Mouse (Mus musculus) embryonic facial prominence, embryonic 15.5 days (tissue): ENCODE results near the gene Ston1. TPM values are rescaled to one million over a fixed set of nuclear protein-coding genes. Genes with fewer than 3 reads are reported as not detected.

ENCODE experiments used
- ATAC-seq: fragments of 200-750 bp; cut with Nextera tagmentation; 2 replicates; pipeline ENCODE4 v1.8.0; 2017; ENCODE audit warnings: low read depth, moderate TSS enrichment; ENCODE audit not compliant: insufficient number of reproducible peaks, low FRiP score, low TSS enrichment
- H3K27ac ChIP-seq: fragments of 300-500 bp; sonication (generic); replicated peaks from 2 replicates; pipeline ENCODE4 v1.5.1; 2015; ENCODE audit warnings: mild to moderate bottlenecking, inconsistent platforms
- H3K27me3 ChIP-seq: fragments of 300-500 bp; sonication (generic); 2 replicates; pipeline ENCODE4 v1.6.1; 2015; ENCODE audit warnings: inconsistent platforms
- H3K36me3 ChIP-seq: fragments of 300-500 bp; sonication (generic); 2 replicates; pipeline ENCODE4 v1.6.1; 2015; ENCODE audit warnings: mild to moderate bottlenecking, inconsistent platforms
- H3K4me1 ChIP-seq: fragments of 300-500 bp; sonication (generic); 2 replicates; pipeline ENCODE4 v1.6.1; 2015; ENCODE audit warnings: inconsistent platforms
- H3K4me2 ChIP-seq: fragments of 300-500 bp; sonication (generic); replicated peaks from 2 replicates; pipeline ENCODE4 v1.6.1; 2015; ENCODE audit warnings: mild to moderate bottlenecking, inconsistent platforms
- H3K4me3 ChIP-seq: fragments of 300-500 bp; sonication (generic); replicated peaks from 2 replicates; pipeline ENCODE4 v1.5.1; 2015; ENCODE audit warnings: mild to moderate bottlenecking, inconsistent platforms
- H3K9ac ChIP-seq: fragments of 300-500 bp; sonication (generic); 2 replicates; pipeline ENCODE4 v1.6.1; 2015; ENCODE audit warnings: inconsistent platforms
- H3K9me3 ChIP-seq: fragments of 300-500 bp; sonication (generic); replicated peaks from 2 replicates; pipeline ENCODE4 v1.6.1; 2016; ENCODE audit warnings: inconsistent platforms
- WGBS: fragments of 180-500 bp; shearing (Covaris S2); methylation state at CpG from one replicate; pipeline ENCODE4 v1.1.7; 2015; 5-methylcytosine and 5-hydroxymethylcytosine counted together
- polyA plus RNA-seq: library from polyadenylated mRNA; unstranded; fragments of >200 nt; fragmentation: Nextera tagmentation; extraction: Ambion mirVana; gene quantifications from 2 replicates; pipeline ENCODE4 v1.2.1, GENCODE M21; 2015

Gene Ston1
- polyA plus RNA-seq, 1 experiment from 2014 or later, result 5.9 TPM

DNA sequence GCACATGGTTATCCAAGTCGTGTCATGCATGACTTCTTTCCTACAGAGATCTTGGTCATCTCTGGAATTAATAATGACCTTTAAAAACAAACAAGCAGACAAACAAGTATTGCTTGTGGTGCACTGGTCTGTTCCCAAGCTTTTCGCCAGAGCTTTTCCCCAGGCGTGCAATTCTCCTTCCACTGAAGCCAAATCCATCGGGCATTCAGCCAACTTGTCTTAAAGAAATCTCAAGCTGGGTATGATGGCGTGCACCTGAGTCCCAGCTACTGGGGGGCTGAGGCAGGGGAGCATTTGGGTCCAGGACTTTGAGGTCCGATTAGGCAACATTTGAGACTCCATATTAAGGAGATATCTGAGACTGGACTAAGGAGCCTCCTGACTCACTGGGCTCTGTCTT, 7.2 kb upstream of the Ston1 start:
- WGBS, result 67% methylated on average over 6 of the region's 6 CpGs
- H3K36me3 ChIP-seq, result peaks cover 29% of the 10 kb centered on the region
- H3K4me2 ChIP-seq, result no peak overlapping the region
- no peak overlapping the region for H3K4me3 ChIP-seq
- no peak for ATAC-seq
- H3K9ac ChIP-seq, result no peak overlapping the region
- no peaks in the 10 kb centered on the region for H3K9me3 ChIP-seq
- H3K27ac ChIP-seq, result no peak overlapping the region
- no peaks in the 10 kb centered on the region for H3K27me3 ChIP-seq
- H3K4me1 ChIP-seq, result no peaks in the 10 kb centered on the region

DNA sequence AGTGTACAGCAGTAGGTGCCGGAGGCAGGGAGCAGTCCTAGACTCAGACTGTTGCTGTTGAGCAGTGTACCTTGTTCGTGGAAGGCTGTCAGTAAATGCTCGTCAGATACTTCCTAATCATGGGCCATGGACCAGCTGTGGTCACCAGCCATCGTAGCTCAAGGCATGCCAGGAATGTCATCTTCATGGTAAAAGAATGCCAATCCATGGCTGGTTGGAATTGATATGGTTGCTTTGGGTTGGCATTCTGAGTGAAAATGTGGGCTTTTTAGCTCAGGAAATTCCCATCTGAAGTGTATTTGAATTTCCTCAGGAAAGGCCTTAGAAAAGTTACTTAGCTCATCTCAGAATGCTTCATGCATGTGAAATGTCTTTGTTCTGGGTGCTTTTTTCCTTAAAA, 2.4 kb upstream of the Ston1 start:
- Histone ChIP-seq H3K4me2 (no peak overlapping the region), H3K4me1 (peaks cover 22% of the 10 kb centered on the region), H3K27ac (no peak overlapping the region), H3K9ac (no peak overlapping the region), H3K4me3 (no peak overlapping the region), H3K36me3 (no peaks in the 10 kb centered on the region), H3K9me3 (no peaks in the 10 kb centered on the region), H3K27me3 (no peaks in the 10 kb centered on the region)
- ATAC-seq, result no peak
- 69% methylated on average over 4 of the region's 4 CpGs for WGBS

DNA sequence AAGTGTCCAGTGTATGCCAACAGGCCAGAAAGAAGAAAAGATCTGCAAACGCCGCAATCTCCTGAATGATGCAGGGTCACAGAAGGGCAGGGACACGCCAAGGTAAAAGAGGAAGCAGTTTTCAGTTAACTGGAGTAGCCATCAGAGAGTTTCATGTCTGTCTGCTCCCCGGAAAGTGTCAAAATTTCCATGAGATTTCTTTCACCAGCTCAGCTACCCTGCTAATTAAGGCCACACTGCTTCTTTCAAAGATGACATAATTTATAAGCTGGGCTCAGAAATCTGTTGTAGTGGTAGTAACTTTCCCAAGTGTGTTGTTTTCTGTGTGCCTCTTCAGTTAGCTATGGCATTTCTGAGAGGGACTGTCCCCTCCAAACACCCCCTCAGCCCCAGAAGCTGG, 1.4 kb upstream of the Ston1 start:
- ATAC-seq, result no peak
- H3K4me1 ChIP-seq, result peaks cover 29% of the 10 kb centered on the region
- H3K4me2 ChIP-seq, result no peak overlapping the region
- H3K9me3 ChIP-seq, result no peaks in the 10 kb centered on the region
- H3K27me3 ChIP-seq, result no peaks in the 10 kb centered on the region
- H3K9ac ChIP-seq, result no peak overlapping the region
- 75% methylated on average over 4 of the region's 4 CpGs for WGBS
- H3K36me3 ChIP-seq, result no peaks in the 10 kb centered on the region
- H3K4me3 ChIP-seq, result no peak overlapping the region
- H3K27ac ChIP-seq, result no peak overlapping the region

DNA sequence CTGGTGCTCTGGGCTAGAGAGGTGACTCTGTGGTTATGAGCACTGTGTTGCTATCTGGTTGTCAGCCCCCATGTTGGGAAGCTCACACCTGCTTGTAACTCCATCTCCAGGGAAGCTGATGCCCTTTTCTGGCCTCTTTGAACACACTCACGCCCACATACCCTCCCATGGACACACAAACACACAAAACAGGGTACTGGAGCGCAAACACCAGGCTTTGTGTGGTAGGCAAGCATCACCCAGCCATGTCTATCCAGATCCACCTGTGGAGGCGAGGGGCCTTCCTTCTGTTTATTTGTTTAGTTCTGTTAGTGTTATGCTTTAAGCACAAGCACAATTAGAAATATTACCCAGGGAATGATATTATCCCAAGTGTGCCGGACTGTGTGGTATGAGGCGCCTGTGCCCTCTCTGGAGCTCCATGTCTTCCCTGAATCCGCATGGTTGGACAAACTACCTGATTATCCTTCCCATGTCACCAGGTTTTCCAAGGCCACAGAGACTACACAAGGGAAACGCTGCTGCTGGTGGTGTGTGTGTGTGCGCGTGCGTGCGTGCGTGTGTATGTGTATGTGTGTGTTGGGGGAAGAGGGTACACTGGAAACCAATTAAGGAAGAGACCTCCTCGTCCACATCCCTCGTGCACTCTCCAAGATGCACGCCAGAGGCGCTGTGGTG, 801 bp upstream of the Ston1 start:
- WGBS, result 29% methylated on average over 16 of the region's 16 CpGs
- H3K27me3 ChIP-seq, result no peaks in the 10 kb centered on the region

DNA sequence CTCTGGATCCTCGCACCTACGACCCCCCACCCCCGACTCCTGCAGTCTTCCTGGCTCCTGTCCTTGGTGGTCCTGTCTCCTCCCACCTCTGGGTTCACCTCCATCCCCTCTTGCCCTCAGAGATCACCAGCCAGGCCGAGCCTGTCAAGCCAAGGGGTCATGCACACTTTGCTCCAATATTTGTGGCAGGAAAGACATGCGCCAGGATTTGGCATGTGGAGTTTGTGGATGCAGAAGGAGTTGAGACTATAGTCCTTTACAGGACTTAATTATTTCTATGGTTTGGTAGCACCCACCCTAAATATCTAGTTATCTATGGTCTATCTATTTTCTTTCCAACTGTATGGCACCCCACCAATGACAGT, 554 bp downstream of the Ston1 start:
- under 1% methylated on average over 5 of the region's 5 CpGs for WGBS
- H3K4me3 ChIP-seq, result peak overlapping the region; percentile 58
- ATAC-seq, result no peak

More for the DNA sequence above, 801 bp upstream of the Ston1 start:
- Histone ChIP-seq H3K4me3 (peak overlapping the region; percentile 58), H3K9me3 (no peaks in the 10 kb centered on the region), H3K36me3 (no peaks in the 10 kb centered on the region), H3K27ac (peak overlapping the region; percentile 92), H3K4me1 (peaks cover 32% of the 10 kb centered on the region), H3K9ac (no peak overlapping the region), H3K4me2 (peak overlapping the region; percentile 80)
- ATAC-seq, result no peak

DNA sequence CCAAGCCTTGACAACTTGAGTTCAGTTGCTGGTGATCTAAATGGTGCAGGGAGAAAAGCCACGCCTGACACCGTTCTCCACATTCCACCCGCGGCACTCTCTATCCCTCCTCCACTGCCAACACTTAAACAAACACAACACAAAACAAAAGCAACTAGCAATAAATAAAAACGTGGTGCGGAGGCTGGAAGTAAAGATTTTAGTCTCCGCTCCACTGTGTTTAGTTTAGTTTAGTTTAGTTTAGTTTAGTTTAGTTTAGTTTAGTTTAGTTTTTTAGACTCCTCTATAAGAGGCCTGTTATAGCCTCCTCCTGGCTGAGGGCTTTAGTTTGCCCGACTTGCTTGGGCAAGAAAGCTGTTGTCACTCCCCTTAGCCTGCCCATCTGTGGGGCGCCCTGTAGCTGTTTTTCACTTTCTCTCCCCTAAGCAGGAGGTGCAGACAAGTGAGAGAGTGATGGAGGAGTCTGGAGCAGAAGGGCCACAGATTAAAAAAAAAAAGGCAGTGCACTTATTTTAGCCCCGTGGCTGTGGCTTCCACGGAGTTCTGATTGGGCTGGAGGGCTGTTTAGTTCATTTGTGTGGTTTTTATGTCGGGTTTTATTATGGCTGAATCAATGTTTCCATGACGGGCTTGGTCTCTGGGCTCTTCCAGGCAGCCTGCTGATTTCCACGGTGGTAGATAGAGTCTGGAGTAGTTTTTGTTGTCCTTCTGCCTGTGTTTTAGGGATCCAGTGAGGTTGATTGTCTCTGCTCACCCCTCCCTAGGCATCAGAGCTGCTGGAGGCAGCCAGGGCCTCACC, 1.3 kb downstream of the Ston1 start:
- Histone ChIP-seq H3K27me3 (no peaks in the 10 kb centered on the region), H3K9ac (no peak overlapping the region), H3K36me3 (0 out of 2 replicates have a peak, but pooled peaks cover 2% of the 10 kb centered on the region), H3K4me2 (peak overlapping the region; percentile 80), H3K9me3 (no peaks in the 10 kb centered on the region), H3K4me3 (peak overlapping the region; percentile 58), H3K4me1 (peaks cover 32% of the 10 kb centered on the region), H3K27ac (peak overlapping the region; percentile 92)
- WGBS, result 15% methylated on average over 14 of the region's 14 CpGs
- peak; percentile 41; the same call in 1 of the 2 replicates for ATAC-seq

More for the DNA sequence above, 554 bp downstream of the Ston1 start:
- Histone ChIP-seq H3K9me3 (no peaks in the 10 kb centered on the region), H3K36me3 (no peaks in the 10 kb centered on the region), H3K9ac (peak overlapping the region; percentile 47), H3K4me1 (peaks cover 32% of the 10 kb centered on the region), H3K27ac (peak overlapping the region; percentile 92), H3K27me3 (no peaks in the 10 kb centered on the region), H3K4me2 (peak overlapping the region; percentile 80)

DNA sequence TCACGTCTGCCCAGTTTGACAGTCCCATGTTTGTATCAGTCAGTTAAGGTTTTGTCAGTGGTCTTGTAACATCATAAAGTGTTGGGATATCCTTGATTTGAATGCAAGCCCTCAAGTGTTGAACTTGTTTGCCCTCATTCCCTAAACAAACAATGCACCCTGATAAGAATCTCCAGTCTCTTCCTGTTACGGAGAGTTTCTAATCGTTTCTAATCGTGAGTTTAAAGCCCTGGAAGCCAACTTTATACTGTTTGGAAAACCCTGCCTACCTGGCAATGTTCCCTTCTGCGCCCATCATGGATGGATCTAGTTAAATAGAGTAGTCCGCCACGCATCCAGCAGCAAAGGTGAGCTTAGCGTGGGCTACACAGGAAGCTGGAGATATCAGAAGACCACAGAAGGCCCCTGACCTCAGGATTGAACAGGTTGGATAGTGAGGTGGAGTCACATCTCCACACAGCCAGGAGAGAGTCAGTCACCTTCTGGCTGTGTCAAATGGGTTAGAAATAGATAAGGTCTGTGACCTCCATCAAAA, 3.1 kb downstream of the Ston1 start:
- Histone ChIP-seq H3K4me2 (no peak overlapping the region), H3K27ac (peak overlapping the region; percentile 44; the same call in 1 of the 2 replicates), H3K9ac (no peak overlapping the region), H3K4me3 (no peak overlapping the region), H3K4me1 (peaks cover 32% of the 10 kb centered on the region), H3K9me3 (no peaks in the 10 kb centered on the region), H3K27me3 (no peaks in the 10 kb centered on the region), H3K36me3 (0 out of 2 replicates have a peak, but pooled peaks cover 4% of the 10 kb centered on the region)
- no peak for ATAC-seq
- 63% methylated on average over 8 of the region's 8 CpGs for WGBS

DNA sequence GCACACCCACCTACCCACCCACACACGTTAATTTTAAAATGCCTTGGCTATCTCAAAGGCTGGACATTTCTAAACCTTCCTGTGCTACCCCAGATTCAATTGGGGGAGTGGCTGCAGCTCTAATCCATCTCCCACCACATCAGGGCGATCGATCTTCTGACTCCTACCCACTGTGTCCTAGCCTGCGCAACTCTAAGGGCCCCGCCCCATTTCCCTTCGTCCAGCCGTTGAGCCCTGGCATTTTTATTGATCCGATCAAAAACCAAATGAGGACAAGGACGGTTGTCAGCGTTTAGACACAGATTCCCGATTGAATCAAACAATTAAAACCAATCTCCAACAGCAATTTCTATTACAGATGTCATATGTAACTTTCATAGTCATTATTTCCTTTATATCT, 6.5 kb downstream of the Ston1 start:
- no peaks in the 10 kb centered on the region for H3K9me3 ChIP-seq
- no peaks in the 10 kb centered on the region for H3K27me3 ChIP-seq
- no peak overlapping the region for H3K27ac ChIP-seq
- no peak overlapping the region for H3K4me2 ChIP-seq
- H3K9ac ChIP-seq, result no peak overlapping the region
- H3K36me3 ChIP-seq, result peaks cover 4% of the 10 kb centered on the region; the same call in 1 of the 2 replicates
- WGBS, result 91% methylated on average over 11 of the region's 11 CpGs
- ATAC-seq, result no peak
- H3K4me1 ChIP-seq, result peaks cover 20% of the 10 kb centered on the region
- no peak overlapping the region for H3K4me3 ChIP-seq

DNA sequence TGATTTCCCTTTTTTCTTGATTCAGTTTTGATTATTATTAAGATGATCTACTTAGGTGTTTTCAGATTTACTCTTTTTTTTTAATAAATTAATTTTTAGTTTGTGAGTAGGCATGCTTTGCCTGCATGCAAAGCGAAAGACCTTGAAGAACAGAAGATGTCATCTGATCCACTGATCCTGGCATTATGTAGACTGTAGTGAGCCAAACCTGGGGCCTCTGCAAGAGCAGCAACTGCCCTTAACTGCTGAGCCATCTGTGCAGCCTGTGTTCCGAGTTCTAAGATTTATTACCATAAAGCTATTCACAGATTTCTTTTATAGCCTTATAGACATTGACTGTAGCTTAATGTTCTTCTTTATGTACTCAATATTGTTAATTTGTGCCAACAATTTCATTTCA, 8.6 kb downstream of the Ston1 start:
- H3K27me3 ChIP-seq, result no peaks in the 10 kb centered on the region
- no peak overlapping the region for H3K9ac ChIP-seq
- ATAC-seq, result no peak
- H3K4me3 ChIP-seq, result no peak overlapping the region
- WGBS, result 86% methylated on average over 2 of the region's 2 CpGs
- peaks cover 15% of the 10 kb centered on the region for H3K4me1 ChIP-seq
- peaks cover 4% of the 10 kb centered on the region; the same call in 1 of the 2 replicates for H3K36me3 ChIP-seq
- H3K9me3 ChIP-seq, result no peaks in the 10 kb centered on the region
- no peak overlapping the region for H3K27ac ChIP-seq
- no peak overlapping the region for H3K4me2 ChIP-seq

DNA sequence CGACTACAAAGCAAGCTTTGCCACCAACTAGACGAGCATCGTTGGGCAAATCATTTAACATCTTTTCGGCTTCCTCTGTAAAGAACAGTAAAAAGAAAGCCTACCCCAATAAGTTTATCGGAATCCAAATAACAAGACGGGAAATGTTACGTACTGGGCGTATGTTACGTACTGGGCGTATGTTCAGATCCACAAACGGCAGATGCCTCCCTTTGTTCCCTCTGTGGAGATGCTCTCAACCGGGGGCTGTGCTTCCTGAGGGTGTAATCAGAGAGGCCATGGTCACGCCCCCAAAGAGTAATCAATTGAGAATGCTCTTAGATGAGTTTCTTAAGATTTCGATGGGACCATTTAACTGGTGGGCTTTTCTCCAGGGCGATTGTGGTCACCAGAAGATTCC, 11.9 kb downstream of the Ston1 start:
- Histone ChIP-seq H3K27ac (peak overlapping the region; percentile 9; the same call in 1 of the 2 replicates), H3K9me3 (no peaks in the 10 kb centered on the region)
- WGBS, result 71% methylated on average over 15 of the region's 15 CpGs

DNA sequence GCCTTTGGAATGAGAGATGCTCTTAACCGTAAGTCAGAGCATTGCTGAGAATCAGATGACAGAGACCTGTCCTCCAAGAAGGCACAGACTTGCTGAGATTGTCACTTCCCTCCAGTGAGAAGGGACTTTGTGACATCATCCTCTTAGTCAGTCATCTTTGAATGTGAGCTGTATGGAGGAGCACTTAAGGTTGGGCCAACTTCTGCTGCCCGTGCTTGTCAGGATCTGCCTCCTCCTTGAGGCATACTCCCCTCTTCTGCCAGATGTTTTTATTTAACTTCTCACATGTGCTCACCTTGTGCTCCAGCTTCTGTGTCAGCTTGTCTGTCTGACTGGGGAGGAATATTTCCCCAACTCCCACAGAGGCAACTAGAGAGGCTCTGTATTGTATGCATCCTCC, 13.6 kb downstream of the Ston1 start:
- peak overlapping the region; percentile 56 for H3K27ac ChIP-seq

More for the DNA sequence above, 11.9 kb downstream of the Ston1 start:
- H3K4me2 ChIP-seq, result no peak overlapping the region
- H3K9ac ChIP-seq, result no peak overlapping the region
- no peak overlapping the region for H3K4me3 ChIP-seq
- H3K4me1 ChIP-seq, result peaks cover 24% of the 10 kb centered on the region
- no peaks in the 10 kb centered on the region for H3K27me3 ChIP-seq
- no peaks in the 10 kb centered on the region; the same call in 1 of the 2 replicates for H3K36me3 ChIP-seq
- ATAC-seq, result no peak

More for the DNA sequence above, 13.6 kb downstream of the Ston1 start:
- Histone ChIP-seq H3K4me2 (no peak overlapping the region), H3K4me3 (no peak overlapping the region), H3K36me3 (no peaks in the 10 kb centered on the region; the same call in 1 of the 2 replicates), H3K9ac (no peak overlapping the region), H3K9me3 (no peaks in the 10 kb centered on the region), H3K27me3 (no peaks in the 10 kb centered on the region), H3K4me1 (peaks cover 28% of the 10 kb centered on the region)
- WGBS, result 24% methylated on average over 2 of the region's 2 CpGs
- ATAC-seq, result peak; percentile 44; the same call in 1 of the 2 replicates
